12 mouse cellular contexts compared by ENCODE assay signal in the genomic region with DNA sequence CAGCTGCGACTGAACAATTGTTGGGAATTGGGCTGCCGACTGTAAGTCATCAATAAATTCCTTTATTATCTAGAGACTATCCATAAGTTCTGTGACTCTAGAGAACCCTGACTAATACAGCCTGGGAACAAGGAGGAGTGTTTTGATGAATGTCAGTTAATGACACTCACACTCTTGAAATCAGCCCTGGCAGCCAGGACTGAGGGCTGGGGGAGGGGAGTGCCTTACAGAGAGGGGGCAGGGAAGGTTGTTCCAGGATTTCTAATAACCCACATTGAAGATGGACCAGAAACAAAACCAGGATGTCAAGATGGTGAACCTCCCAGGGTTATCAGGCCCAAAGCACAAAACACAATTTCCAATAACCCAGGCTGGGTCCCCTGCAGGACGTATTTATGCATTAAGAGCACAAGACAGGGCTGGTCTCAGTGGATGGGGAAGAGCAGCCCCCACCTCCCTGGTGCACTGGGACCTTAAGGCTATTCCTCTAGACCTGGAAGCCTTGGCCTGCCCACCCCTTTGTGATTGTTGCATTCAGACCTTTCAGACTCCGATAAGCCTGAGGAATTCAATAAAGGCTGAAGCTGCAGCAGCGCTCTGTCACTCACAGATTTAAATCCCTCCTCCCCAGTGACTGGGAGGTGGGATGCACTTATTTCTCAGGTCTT.
DNase-seq lines count a peak whose midpoint lies in the region; ATAC-seq and TF ChIP-seq lines count a peak whose summit lies in the region.
"Had no signal": no experiment of that assay in that cellular context is flagged by ENCODE, and none has a peak within 500 bp of the region (broad histone marks: within the 10 kb centered on the region; RNA-seq: fewer than 3 reads in every experiment).

No protein-coding gene starts in this region.

- ATAC-seq in neural tube, embryonic 14.5 days (ENCODE audit: low read depth) = no peak; the same call in 1 of the 2 replicates
- peak; percentile 77 for ATAC-seq in hindbrain, embryonic 12.5 days (ENCODE audit: low FRiP score)
- ATAC-seq in midbrain, embryonic 13.5 days = peak; percentile 93
- ATAC-seq in intestine, postnatal 0 days = no peak
- ATAC-seq: CD4-positive, CD25-positive, alpha-beta regulatory T cell, adult 4 months; liver, postnatal 0 days had no signal

- no peak for DNase-seq in neural tube, embryonic 10.5 days (ENCODE audit: extremely low spot score, low spot score)
- DNase-seq in adrenal gland, postnatal 25 days = no peak
- no peak for DNase-seq in thymus, postnatal 4 days
- DNase-seq: adrenal gland, adult 8-10 months; cerebellum, adult 2 months; liver, postnatal 0 days had no signal

- no peaks in the 10 kb centered on the region for H3K36me3 ChIP-seq in neural tube, embryonic 14.5 days (ENCODE audit: control insufficient read depth, insufficient read depth, low read length)
- H3K36me3 ChIP-seq in hindbrain, embryonic 12.5 days = no peaks in the 10 kb centered on the region
- H3K36me3 ChIP-seq in midbrain, embryonic 13.5 days = no peaks in the 10 kb centered on the region
- H3K36me3 ChIP-seq in intestine, postnatal 0 days (ENCODE audit: control insufficient read depth, insufficient read depth) = no peaks in the 10 kb centered on the region
- H3K36me3 ChIP-seq: limb, embryonic 15.5 days had no signal

- 0 out of 2 replicates have a peak, but pooled peaks cover 3% of the 10 kb centered on the region for H3K4me1 ChIP-seq in neural tube, embryonic 14.5 days (ENCODE audit: control insufficient read depth, insufficient read depth, low read length)
- H3K4me1 ChIP-seq in hindbrain, embryonic 12.5 days = peaks cover 13% of the 10 kb centered on the region; the same call in 1 of the 2 replicates
- peaks cover 13% of the 10 kb centered on the region for H3K4me1 ChIP-seq in midbrain, embryonic 13.5 days (replicated peaks)
- no peaks in the 10 kb centered on the region for H3K4me1 ChIP-seq in intestine, postnatal 0 days (replicated peaks; ENCODE audit: control insufficient read depth, insufficient read depth, low read length)
- H3K4me1 ChIP-seq: limb, embryonic 15.5 days had no signal

- H3K4me2 ChIP-seq in neural tube, embryonic 14.5 days (ENCODE audit: low read depth, low read length) = no peak overlapping the region
- no peak overlapping the region for H3K4me2 ChIP-seq in hindbrain, embryonic 12.5 days (replicated peaks)
- no peak overlapping the region; the same call in 1 of the 2 replicates for H3K4me2 ChIP-seq in midbrain, embryonic 13.5 days (replicated peaks)
- H3K4me2 ChIP-seq in intestine, postnatal 0 days (replicated peaks; ENCODE audit: low read depth) = no peak overlapping the region
- H3K4me2 ChIP-seq: limb, embryonic 15.5 days had no signal

- H3K27me3 ChIP-seq in neural tube, embryonic 14.5 days (ENCODE audit: control insufficient read depth, insufficient read depth, low read length) = no peaks in the 10 kb centered on the region
- no peaks in the 10 kb centered on the region for H3K27me3 ChIP-seq in hindbrain, embryonic 12.5 days
- H3K27me3 ChIP-seq in midbrain, embryonic 13.5 days = peaks cover 5% of the 10 kb centered on the region; the same call in 1 of the 2 replicates
- H3K27me3 ChIP-seq in intestine, postnatal 0 days (replicated peaks; ENCODE audit: control insufficient read depth, insufficient read depth, low read length) = no peaks in the 10 kb centered on the region
- H3K27me3 ChIP-seq: limb, embryonic 15.5 days had no signal

- H3K27ac ChIP-seq in neural tube, embryonic 14.5 days (ENCODE audit: low read depth, low read length) = 0 out of 2 replicates have a peak overlapping the region, but pooled peaks have one; percentile 28
- H3K27ac ChIP-seq in hindbrain, embryonic 12.5 days = peak overlapping the region; percentile 2
- H3K27ac ChIP-seq in midbrain, embryonic 13.5 days = peak overlapping the region; percentile 72
- no peak overlapping the region for H3K27ac ChIP-seq in intestine, postnatal 0 days (ENCODE audit: low read depth, low read length)
- H3K27ac ChIP-seq: limb, embryonic 15.5 days had no signal

- H3K9ac ChIP-seq in neural tube, embryonic 14.5 days (replicated peaks; ENCODE audit: low read depth, low read length) = no peak overlapping the region
- no peak overlapping the region for H3K9ac ChIP-seq in hindbrain, embryonic 12.5 days
- H3K9ac ChIP-seq in midbrain, embryonic 13.5 days (replicated peaks) = 0 out of 2 replicates have a peak overlapping the region, but pooled peaks have one; percentile 39
- no peak overlapping the region for H3K9ac ChIP-seq in intestine, postnatal 0 days (ENCODE audit: low read depth, low read length)
- H3K9ac ChIP-seq: limb, embryonic 15.5 days; liver, postnatal 0 days had no signal

- WGBS in neural tube, embryonic 14.5 days = 29% methylated on average over 3 of the region's 5 CpGs
- 34% methylated on average over 4 of the region's 5 CpGs for WGBS in hindbrain, embryonic 12.5 days
- 9% methylated on average over 4 of the region's 5 CpGs for WGBS in midbrain, embryonic 13.5 days
- WGBS in intestine, postnatal 0 days = 37% methylated on average over 3 of the region's 5 CpGs

- H3K9me3 ChIP-seq in neural tube, embryonic 14.5 days (ENCODE audit: control insufficient read depth, low read length) = no peaks in the 10 kb centered on the region
- no peaks in the 10 kb centered on the region for H3K9me3 ChIP-seq in hindbrain, embryonic 12.5 days (replicated peaks)
- no peaks in the 10 kb centered on the region for H3K9me3 ChIP-seq in midbrain, embryonic 13.5 days
- H3K9me3 ChIP-seq in intestine, postnatal 0 days (ENCODE audit: control insufficient read depth) = no peaks in the 10 kb centered on the region
- H3K9me3 ChIP-seq: limb, embryonic 15.5 days had no signal

- no peak overlapping the region for H3K4me3 ChIP-seq in neural tube, embryonic 14.5 days (ENCODE audit: low read depth, low read length)
- no peak overlapping the region for H3K4me3 ChIP-seq in hindbrain, embryonic 12.5 days
- H3K4me3 ChIP-seq in midbrain, embryonic 13.5 days (replicated peaks) = no peak overlapping the region
- H3K4me3 ChIP-seq in intestine, postnatal 0 days (ENCODE audit: low read depth, low read length) = no peak overlapping the region
- H3K4me3 ChIP-seq: limb, embryonic 15.5 days had no signal

- no peak for TF ChIP-seq CTCF in intestine, postnatal 0 days (IDR thresholded peaks at IDR 0.05; ENCODE audit: low read depth)

Comparison
In these comparisons a context has a peak if more than half of its experiments do, and no peak if none do; other contexts are left out.
1. ATAC-seq: peak in hindbrain, embryonic 12.5 days (single experiment) and midbrain, embryonic 13.5 days (single experiment); none in neural tube, embryonic 14.5 days (single experiment) and intestine, postnatal 0 days (single experiment).